Comparison of ENCODE assay signal across 12 mouse cellular contexts in the genomic region with DNA sequence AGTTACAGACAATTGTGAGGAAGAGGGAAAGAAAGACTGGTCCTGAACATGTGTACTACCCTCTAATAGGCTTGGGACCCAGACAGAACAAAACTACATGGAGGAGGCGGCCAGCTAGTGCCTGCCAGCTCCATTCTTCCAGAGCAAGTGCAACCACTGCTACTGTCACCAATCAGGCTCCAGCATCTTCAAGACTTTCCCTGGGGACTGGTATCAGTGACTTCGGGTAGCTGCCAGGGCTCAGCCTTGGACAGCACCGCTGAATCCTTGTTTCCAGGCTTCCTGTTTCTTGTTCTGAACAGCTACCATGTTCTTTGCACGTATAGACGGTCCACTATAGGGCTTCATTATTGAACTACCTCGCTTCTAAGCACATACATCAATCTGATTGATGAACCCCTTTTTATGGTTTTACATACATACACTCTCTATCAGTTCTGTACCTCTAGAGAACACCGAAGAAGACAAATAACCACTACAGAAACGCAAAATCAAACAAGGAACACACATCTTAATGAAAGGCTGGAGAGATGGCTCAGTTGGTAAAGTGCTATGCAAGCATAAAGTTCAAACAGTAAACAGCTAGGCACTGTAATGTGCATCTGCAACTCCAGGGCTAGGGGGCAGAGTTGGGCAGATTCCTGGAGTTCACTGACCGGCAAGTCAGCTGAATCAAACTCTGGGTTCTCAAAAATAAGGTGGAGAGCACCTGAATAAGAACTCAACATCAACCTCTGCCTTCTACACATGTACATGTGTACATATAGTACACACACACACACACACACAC. TPM values are rescaled to one million over a fixed set of nuclear protein-coding genes. Genes with fewer than 3 reads are reported as not detected.
A peak's percentile ranks its signal among the peaks of the same experiment; 100 is the strongest.
DNase-seq lines count a peak whose midpoint lies in the region; ATAC-seq lines count a peak whose summit lies in the region.
"Had no signal": no experiment of that assay in that cellular context is flagged by ENCODE, and none has a peak within 500 bp of the region (broad histone marks: within the 10 kb centered on the region; RNA-seq: fewer than 3 reads in every experiment).

No protein-coding gene starts in this region.

- H3K9me3 ChIP-seq in midbrain, embryonic 11.5 days (ENCODE audit: control insufficient read depth, low read length): no peaks in the 10 kb centered on the region
- H3K9me3 ChIP-seq in midbrain, embryonic 10.5 days (replicated peaks): no peaks in the 10 kb centered on the region
- H3K9me3 ChIP-seq: embryonic facial prominence, embryonic 12.5 days had no signal

- no peak overlapping the region for H3K4me2 ChIP-seq in midbrain, embryonic 11.5 days
- H3K4me2 ChIP-seq: embryonic facial prominence, embryonic 12.5 days had no signal

- H3K9ac ChIP-seq in midbrain, embryonic 11.5 days (ENCODE audit: low read length): no peak overlapping the region
- H3K9ac ChIP-seq: embryonic facial prominence, embryonic 12.5 days had no signal

- H3K36me3 ChIP-seq in midbrain, embryonic 11.5 days (ENCODE audit: control insufficient read depth, insufficient read depth, low read length): peaks cover 2% of the 10 kb centered on the region; the same call in 1 of the 2 replicates
- peaks cover 51% of the 10 kb centered on the region for H3K36me3 ChIP-seq in midbrain, embryonic 10.5 days

- H3K4me3 ChIP-seq in midbrain, embryonic 11.5 days (ENCODE audit: low read depth, low read length): no peak overlapping the region
- H3K4me3 ChIP-seq in midbrain, embryonic 10.5 days: no peak overlapping the region
- H3K4me3 ChIP-seq: embryonic facial prominence, embryonic 12.5 days; myocyte had no signal

- no peaks in the 10 kb centered on the region for H3K27me3 ChIP-seq in midbrain, embryonic 11.5 days (ENCODE audit: control insufficient read depth, insufficient read depth, low read length)
- no peaks in the 10 kb centered on the region for H3K27me3 ChIP-seq in midbrain, embryonic 10.5 days (ENCODE audit: low read depth, poor library complexity, severe bottlenecking)
- H3K27me3 ChIP-seq: embryonic facial prominence, embryonic 12.5 days had no signal

- no peak overlapping the region for H3K27ac ChIP-seq in midbrain, embryonic 11.5 days (ENCODE audit: low read depth, low read length)
- no peak overlapping the region for H3K27ac ChIP-seq in midbrain, embryonic 10.5 days (replicated peaks)
- H3K27ac ChIP-seq: embryonic facial prominence, embryonic 12.5 days had no signal

- DNase-seq in gastrocnemius, postnatal 14 days: peak; percentile 18
- no peak for DNase-seq in gastrocnemius, postnatal 10 days
- peak; percentile 66 for DNase-seq in midbrain, embryonic 11.5 days (ENCODE audit: low spot score, missing footprints)
- no peak for DNase-seq in midbrain, embryonic 10.5 days (ENCODE audit: low spot score)
- DNase-seq in adrenal gland, postnatal 36 days: peak; percentile 24 to 50
- peak; percentile 59 for DNase-seq in lung, postnatal 10 days
- DNase-seq in yolk sac, embryonic 10.5 days (ENCODE audit: low spot score): no peak
- DNase-seq: spleen, adult 18-20 months had no signal

- intact Hi-C loops in gastrocnemius, postnatal 14 days (cut with DNase I; ENCODE audit: low total_unique reads): no loop called here

- no peak for ATAC-seq in midbrain, embryonic 11.5 days (ENCODE audit: low FRiP score)
- no peak for ATAC-seq in erythroid progenitor cell, adult 5-6 weeks (replicated peaks; ENCODE audit: low FRiP score, poor library complexity, severe bottlenecking)
- ATAC-seq: intestine, embryonic 16.5 days had no signal

- 83% methylated on average over 9 of the region's 9 CpGs for WGBS in midbrain, embryonic 11.5 days
- WGBS in midbrain, embryonic 10.5 days: 87% methylated on average over 9 of the region's 9 CpGs

- no peaks in the 10 kb centered on the region for H3K4me1 ChIP-seq in midbrain, embryonic 11.5 days (ENCODE audit: control insufficient read depth, insufficient read depth, low read length)
- no peaks in the 10 kb centered on the region for H3K4me1 ChIP-seq in midbrain, embryonic 10.5 days
- H3K4me1 ChIP-seq: embryonic facial prominence, embryonic 12.5 days had no signal

RNA-seq across cellular contexts. Expression of a gene that starts 35.9 kb away (rescaled TPM):
- 10 to 100 TPM; 39.4 to 50.8 TPM for total RNA-seq in gastrocnemius, postnatal 14 days (2021)
- 10 to 100 TPM; 53.7 to 59.6 TPM for total RNA-seq in gastrocnemius, postnatal 10 days (2021)
- polyA plus RNA-seq in midbrain, embryonic 11.5 days (2014; fragmentation: Nextera tagmentation; extraction: Ambion mirVana): 14.4 and 16.5 TPM in 2 replicates
- 7.6 and 9.2 TPM in 2 replicates for polyA plus RNA-seq in midbrain, embryonic 10.5 days (2016; fragmentation: Nextera tagmentation; extraction: Ambion mirVana)
- total RNA-seq in adrenal gland, postnatal 36 days (2021): 10 to 100 TPM; 42.1 to 47.6 TPM
- 11.7 and 12.6 TPM in 2 replicates for total RNA-seq in erythroid progenitor cell, adult 5-6 weeks (2015; ENCODE audit: low replicate concordance)
- 6.1 and 9.6 TPM in 2 replicates for total RNA-seq in erythroid progenitor cell, adult 5-6 weeks (2017; ENCODE audit: low replicate concordance)

RNA-seq across cellular contexts. Expression of a gene that starts 47.5 kb away (rescaled TPM):
- total RNA-seq in gastrocnemius, postnatal 14 days (2021): 10 to 100 TPM; 20.1 to 21.8 TPM
- total RNA-seq in gastrocnemius, postnatal 10 days (2021): 10 to 100 TPM; 24.6 to 29.8 TPM
- 29.1 and 29.3 TPM in 2 replicates for polyA plus RNA-seq in midbrain, embryonic 11.5 days (2014; fragmentation: Nextera tagmentation; extraction: Ambion mirVana)
- 20.6 and 25.5 TPM in 2 replicates for polyA plus RNA-seq in midbrain, embryonic 10.5 days (2016; fragmentation: Nextera tagmentation; extraction: Ambion mirVana)
- total RNA-seq in adrenal gland, postnatal 36 days (2021): 10 to 100 TPM; 73.2 to 84.2 TPM
- 6.8 and 13.0 TPM in 2 replicates for total RNA-seq in erythroid progenitor cell, adult 5-6 weeks (2015; ENCODE audit: low replicate concordance)
- 7.7 and 66.6 TPM in 2 replicates for total RNA-seq in erythroid progenitor cell, adult 5-6 weeks (2017; ENCODE audit: low replicate concordance)

Comparison
In these comparisons a context has a peak if more than half of its experiments do, and no peak if none do; other contexts are left out.
1. DNase-seq: peak in gastrocnemius, postnatal 14 days (single experiment), midbrain, embryonic 11.5 days (single experiment), adrenal gland, postnatal 36 days (2 of 2) and lung, postnatal 10 days (single experiment); none in gastrocnemius, postnatal 10 days (single experiment), midbrain, embryonic 10.5 days (single experiment) and yolk sac, embryonic 10.5 days (single experiment).